Mouse (Mus musculus): Measurements from ENCODE around the gene Eomes.

Gene Eomes

DNA sequence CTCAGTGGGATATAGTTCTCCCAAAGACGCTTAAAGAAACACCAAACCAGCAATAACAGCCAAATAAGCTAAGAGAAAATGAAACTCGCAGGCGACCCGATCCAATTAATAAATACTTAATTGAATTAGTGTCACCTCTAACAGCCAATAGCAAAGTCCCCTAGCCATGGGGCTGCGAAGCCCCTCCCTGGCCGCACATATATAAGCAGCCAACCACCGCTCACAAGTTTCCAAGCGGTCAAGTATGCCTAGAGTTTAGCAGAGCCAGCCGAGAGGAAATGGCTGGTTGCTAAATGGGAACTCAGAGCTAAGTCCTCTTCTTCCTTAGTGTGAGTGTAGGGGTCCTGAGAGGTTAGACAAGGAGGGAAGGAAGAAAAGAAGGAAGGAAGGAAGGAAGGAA is at the start of gene Eomes:
Eomes (plus strand) TSS at position 252 of the 400 bp plus-strand sequence.
- peak; percentile 63 for DNase-seq

DNA sequence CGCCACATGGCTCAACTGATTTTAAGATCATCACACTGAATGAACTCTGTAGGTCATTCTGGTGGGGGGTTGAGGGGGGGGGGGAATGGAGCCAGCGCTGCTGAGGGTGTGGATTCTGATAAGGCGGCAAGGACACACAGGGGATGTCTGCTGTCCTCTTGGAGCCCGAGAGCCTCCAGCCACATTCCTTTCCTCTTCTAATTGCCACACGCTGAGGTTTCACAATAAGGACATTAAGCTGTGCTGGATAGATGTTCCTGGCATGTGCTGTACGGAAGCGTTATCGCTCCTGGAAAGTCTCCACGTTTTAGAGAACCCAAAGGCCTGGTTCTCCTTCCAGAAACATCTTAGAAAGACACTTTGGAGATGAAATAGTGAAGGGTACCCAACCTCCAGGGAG is 33.2 kb upstream of the Eomes start:
- no peak for DNase-seq

DNA sequence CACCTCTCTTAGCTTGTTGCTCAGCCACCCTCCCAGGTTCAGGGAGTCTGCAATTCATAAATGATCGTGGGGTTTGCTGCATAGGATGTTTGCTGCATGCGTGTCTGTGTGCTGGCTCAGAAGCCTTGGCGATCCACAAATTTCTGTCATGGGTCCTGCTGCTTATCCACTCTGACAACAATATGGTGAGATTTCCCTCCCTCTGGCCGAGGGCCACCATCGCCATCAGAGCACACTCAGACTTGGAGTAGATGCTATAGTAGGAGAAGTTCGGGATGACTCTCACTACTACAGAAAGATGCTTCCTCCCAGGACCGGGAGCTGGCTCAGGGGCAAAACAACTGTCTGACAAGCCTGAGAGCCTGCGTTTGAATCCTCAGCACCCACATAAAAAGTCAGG is 28.7 kb upstream of the Eomes start:
- no peak for DNase-seq

DNA sequence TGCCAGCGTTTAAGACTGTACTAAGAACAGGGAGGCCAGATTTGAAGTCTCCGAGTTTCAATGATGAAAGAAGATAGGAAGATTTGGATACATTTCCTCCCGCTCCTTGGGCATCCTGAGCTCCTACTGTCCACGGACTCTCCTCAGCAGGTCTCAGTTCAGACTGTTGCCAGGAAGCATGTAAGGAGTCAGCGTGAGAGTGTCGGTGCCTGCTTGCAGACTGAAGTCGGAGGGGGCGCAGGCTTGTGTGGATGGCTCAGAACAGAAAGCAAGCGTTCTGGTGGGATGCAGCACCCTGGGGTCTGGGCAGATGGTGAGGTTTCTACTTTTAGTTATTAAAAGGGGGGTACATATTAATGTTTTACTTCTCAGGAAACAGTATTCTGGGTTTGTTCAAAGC is 24.6 kb upstream of the Eomes start:
- DNase-seq = no peak

DNA sequence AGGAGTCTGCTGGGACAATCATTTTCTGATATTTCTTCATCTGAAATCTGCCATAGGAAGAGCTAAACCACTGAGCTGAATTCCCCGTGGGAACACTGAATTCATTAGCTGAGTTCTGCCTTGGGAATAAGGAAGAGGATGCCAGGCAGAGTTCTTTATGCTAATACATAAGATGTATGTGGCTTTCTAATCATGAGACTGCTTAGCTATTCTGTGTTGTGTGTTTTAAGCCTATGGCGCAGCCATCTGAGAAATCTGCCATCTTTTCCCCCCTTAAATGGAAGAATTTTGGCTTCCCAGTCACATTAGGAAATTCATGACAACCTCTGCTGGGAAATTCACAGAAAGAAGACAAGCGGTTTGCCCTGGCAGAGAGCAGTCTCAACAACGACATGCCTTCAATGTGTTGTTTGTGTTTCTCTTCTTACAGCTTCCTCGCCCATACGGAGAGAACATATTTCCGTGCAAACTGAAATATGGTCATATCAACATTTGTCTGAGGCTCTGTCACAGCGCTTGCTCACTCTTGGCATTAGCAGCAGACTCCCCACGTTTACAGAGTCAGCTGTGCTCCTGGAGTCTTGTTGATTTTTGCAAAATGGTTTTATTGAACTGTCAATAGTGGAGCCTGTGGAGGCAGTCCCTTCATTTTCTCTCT is 22.7 kb upstream of the Eomes start:
- DNase-seq = no peak

DNA sequence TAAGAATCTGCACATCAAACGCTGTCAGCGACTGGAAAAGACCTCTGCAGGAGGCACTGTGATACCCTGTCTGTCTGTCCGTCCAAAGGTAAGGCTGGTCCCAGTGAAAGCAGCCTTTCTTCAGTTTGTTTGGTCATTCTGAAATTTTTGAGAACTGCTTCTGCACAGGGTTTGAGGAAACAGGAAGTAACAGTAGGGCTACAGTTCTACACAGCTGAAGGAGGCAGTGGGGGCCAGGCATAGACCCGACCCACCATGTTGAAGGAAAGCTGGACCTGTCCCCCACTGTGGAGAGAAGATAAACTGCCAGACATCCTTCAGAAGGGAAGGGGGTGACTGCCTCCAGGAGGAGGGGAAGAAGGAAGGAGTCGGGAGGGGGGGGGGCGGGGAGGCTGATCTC is 21.6 kb upstream of the Eomes start:
- no peak for DNase-seq

DNA sequence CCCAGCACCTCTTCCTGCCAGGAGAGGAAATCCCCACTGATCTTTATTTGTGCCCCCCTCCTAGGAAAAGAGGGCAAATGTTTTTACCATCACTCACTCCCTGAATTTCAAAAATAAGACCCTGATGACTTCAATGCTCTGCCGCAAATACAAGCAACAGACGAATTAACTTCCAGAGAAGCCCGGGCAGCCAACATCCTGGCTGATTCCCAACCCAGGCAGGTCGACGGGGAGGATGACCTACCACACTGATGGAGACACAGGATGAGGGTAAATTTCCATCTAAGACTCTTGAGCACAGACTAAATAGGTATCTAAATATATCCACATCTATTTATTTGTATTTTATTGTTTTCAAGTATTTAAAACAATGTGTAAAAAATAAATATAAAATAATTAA is 20.0 kb upstream of the Eomes start:
- no peak for DNase-seq

DNA sequence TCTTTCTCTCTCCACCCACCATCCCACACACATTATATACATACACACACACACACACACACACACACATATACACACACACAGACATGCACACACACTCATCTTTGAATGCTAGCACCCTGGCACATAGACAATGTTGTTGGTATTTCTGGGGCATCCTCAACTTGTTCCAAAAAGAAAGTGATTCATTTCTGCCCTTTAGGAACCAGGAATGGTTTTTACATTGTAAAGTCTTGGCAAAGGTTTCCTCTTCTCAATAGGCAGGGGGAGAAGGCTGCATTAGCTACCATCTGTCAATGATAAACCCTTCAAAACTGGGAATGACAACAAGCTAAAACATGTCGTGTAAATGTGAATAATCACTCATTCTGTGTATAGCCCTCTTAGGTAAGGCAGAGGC is 14.0 kb upstream of the Eomes start:
- peak; percentile 42 for DNase-seq

DNA sequence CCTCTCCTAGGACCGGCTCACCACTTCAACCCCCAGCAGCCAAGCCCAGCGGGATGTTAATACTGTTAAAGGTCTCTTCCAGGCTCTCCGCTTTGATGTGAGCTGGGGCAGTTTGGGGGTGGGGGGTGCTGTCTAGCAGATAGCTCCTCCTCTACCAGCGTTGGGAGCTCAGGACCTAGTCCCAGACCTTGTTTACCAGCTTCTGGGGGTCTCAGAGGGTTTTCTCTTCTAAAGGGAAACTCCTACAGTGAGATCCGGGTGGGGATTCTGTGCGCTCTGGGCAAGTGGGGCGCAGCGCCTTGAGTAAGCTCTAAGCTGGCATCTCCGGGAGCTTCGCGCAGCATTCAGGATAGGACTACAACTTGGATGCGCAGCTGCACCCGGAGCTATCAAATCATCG is 9.7 kb upstream of the Eomes start:
- DNase-seq = no peak

DNA sequence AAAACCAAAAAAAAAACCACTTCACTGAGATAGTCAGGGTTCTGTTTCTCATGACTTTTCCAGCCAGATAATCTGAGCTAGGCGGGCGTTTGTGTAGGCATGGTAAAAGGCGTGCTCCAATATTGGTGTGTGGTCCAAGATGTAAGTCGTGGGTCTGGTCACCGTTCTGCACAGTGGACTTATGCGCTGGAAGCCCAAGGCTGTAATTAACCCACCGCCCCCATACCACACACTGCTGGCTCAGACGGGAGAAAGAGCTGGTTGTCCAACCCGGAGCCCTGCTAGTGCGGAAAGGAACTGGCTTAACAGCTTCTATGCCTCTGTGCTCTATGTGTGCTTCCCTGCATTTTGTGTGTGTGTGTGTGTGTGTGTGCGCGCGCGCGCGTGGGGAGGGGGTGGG is 8.7 kb upstream of the Eomes start:
- DNase-seq = no peak

DNA sequence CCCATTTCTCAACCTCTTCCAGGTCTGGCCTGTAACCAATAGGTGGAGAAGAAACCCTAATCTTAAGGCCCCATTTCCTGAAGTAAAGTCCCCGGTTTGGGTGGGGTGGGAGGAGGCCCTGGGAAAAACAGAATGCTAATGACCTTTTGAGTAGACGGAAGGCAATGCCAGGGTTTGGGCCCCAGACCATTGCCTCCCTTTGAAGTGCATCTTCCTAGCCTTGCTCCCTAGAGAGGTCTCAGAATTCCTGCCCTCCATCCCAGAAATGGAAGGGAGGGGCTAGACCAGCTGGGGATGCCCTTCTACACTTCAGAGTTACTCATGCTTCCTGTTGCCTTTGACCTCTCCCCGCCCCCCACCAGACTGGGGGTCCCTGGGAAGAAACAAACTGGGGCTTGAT is 6.7 kb upstream of the Eomes start:
- no peak for DNase-seq

DNA sequence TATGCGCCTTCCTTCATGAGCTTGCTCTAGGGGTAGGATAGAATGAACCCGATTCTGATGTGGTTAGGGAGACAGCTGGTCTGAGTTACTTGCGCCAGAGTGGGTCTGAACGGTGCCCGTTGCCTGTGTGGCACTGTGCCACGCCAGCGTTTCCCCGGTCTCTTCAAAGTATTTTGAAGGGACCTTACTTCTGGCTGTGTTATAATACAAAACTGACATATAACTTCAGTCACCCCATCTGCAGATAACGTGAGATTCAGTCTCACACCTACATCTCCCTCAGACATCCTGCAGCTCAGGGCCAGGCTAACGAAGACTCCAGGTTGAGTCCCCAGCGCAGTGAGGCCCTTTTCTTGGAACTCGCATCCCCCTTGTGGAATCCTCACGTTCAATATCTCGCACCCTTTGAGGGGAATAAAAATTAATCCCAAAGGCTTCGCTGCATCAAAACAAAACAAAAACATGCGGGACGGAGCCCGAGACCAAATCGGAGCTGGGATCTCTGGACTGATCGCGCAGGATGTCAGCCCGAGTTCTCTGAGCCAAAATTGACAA is 1.7 kb upstream of the Eomes start:
- DNase-seq = peak; percentile 52

DNA sequence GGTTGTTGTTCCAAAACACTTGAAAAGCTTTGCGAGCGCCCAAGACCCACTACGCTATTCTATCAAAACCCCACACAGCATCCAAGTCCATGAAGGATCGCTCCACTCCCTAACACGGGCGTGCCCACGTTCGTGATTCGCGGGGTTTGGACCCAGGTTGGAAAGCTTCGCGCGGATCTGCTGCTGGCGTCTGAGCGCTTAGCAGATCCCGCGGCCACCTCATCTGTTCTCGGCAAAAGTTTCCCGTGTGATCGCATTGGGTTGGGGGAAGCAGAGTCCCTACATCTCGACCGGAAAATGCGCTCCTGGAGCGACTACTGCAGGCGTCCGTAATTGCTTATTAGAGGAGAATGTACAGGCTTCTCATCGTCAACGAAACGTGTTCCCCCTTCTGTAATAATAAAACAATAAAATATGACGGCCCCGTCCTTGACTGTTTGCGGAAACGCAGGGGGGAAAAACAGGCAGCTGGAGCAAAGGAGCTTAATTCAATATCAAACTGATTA is 1.2 kb upstream of the Eomes start:
- no peak for DNase-seq

DNA sequence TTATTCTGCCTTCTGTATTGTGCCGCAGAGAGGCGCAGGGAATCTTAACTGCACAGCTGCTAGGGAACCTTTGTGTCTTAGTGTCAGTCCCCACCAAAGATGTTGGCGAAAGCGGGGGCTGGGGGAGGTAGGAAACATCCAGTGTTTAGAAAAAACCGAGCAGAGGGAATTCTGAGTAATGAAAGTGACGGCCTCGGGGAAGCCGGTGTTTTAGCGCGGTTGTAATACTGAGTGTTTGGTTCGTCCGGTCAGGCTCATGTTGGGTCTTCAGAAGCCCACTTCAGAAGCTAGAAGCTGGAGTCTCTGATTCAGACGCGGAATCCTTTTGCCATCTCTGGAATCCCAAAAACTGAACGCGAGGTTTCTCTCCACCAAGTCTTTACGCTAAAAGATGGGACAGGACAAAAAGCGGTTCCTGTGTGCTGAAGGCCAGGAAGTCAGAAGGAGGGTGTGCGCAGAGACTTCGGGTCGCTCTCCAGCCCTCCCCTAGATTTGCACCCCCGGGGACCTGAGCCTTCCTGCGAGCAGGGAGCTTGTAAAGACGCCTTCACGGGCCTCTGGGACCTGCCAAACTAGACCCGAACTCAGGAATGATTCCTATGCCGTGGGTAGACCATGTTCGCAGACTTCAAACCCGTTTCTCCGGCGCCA is 606 bp upstream of the Eomes start:
- no peak for DNase-seq

DNA sequence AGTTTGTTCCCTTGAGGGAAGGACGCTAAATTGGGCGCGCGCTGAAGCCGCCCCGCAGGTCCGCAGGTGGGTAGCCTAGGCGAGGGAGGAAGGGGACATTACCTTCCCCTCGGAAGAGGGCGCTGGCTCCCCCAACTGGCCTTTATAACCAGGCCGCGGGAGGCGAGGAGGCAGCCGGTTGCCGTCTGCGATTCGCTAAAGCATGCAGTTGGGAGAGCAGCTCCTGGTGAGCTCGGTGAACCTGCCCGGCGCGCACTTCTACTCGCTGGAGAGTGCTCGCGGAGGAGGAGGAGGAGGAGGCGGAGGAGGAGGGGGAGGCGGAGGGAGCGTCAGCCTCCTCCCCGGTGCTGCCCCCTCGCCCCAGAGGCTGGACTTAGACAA is 436 bp downstream of the Eomes start:
- DNase-seq = peak; percentile 56

DNA sequence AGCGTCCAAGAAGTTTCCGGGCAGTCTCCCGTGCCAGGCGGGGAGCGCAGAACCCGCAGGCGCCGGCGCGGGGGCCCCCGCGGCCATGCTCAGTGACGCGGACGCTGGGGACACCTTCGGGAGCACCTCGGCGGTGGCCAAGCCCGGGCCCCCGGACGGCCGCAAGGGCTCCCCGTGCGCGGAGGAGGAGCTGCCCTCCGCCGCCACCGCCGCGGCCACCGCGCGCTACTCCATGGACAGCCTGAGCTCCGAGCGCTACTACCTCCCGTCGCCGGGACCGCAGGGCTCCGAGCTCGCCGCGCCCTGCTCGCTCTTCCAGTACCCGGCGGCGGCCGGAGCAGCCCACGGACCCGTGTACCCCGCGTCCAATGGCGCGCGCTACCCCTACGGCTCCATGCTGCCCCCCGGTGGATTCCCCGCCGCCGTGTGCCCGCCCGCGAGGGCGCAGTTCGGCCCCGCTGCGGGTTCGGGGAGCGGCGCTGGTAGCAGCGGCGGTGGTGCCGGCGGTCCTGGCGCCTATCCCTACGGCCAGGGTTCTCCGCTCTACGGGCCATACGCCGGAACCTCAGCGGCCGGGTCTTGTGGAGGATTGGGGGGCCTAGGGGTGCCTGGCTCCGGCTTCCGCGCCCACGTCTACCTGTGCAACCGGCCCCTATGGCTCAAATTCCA is 961 bp downstream of the Eomes start:
- peak; percentile 52 for DNase-seq

DNA sequence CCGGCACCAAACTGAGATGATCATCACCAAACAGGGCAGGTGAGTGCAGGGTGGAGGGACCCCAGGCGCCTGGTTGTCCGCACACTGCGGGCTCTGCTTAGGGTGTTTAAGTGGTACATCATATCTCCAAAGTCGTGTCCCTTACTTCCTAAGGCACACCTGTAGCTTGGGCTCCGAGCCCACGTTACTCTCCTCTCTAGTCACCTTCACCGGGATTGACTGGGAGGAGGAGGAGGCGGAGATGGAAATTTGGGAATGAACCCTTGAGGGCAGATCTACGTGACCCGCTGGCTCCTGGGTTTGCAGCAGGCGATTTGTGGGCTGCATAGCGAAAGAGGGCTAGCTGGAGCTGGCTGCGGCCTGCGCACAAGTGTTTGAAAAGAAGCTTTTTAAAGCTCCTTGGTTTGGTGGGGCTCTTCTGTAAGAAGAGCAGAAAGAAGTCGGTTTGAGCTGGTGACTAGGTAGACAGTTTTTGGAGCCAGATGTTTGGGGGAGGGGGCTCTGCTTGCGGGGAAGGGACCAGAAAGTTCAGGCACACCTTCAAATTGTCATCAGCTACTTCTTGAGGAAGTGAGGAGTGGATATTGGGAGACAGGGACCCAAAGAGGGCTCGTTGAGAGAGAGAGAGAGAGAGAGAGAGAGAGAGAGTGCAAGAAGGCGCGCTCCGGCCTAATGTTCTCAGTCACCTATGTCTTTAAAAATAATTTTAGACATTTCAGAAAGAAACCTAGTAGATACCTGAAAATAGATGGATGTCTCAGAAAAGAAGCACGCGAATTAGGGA is 1.7 kb downstream of the Eomes start:
- DNase-seq = no peak

DNA sequence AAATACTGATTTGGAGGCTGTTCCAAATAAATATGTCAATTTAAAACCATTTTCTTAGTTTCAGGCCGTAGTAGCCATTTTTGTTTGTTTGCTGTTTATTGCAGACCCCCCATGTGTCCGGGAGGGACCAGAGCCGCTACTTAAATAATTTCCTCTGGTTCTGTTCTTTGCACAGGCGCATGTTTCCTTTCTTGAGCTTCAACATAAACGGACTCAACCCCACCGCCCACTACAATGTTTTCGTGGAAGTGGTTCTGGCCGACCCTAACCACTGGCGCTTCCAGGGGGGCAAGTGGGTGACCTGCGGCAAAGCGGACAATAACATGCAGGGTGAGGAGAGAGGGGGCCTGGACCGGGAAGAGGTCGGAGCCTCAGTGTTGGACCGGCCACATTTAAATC is 2.3 kb downstream of the Eomes start:
- DNase-seq = no peak

DNA sequence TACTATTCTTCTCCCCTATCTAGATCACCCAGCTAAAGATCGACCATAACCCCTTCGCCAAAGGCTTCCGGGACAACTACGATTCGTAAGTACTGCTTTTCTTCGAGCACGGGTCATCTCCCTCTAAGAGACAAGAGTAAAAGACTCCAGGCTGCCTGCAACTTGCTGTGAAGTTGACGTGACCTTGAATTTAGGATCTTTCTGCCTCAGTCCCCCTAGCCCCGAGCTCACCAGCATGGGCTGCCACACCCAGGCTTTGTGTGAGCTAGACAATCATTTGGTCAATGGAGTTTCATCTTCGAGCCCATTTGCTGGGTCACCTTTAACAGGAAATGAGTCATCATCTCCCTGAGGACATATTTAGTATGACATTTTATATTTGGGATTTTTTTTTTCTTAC is 4.2 kb downstream of the Eomes start:
- DNase-seq = no peak

DNA sequence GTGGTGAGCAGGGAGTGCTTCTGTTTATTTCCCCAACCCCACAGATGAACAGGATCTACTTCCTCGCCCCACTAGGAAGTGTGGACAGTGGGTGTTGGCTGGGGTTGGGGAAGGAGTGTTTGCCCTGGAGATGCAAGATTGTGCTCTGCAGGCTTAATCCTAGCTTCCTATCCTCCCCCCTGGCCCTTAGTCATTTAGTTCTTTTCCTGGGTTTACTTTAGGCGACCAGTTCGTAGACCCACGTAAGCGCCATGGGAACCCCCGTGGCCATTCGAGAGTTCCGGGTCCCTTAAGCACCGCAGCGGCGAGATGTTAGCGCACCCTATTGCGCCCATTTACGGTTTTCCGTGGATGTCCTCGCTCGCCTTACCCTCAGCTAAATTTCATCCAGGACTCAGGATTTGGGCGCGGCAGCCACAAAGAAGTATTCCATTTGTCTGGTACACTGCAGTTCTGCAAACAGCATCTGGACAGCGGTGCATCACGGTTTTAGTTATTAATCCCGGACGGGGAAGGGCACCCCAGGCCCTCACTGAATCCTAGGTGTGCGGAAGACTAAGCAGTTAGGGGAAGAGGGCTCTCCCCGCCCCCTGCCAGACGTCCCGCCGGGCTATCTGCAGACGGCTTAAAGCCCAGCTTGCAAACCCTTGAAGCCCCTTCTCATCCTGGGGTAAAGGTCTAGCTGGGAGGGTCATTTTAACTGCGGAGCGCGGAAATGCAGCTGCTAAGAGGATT is 8.5 kb downstream of the Eomes start:
- DNase-seq = no peak

DNA sequence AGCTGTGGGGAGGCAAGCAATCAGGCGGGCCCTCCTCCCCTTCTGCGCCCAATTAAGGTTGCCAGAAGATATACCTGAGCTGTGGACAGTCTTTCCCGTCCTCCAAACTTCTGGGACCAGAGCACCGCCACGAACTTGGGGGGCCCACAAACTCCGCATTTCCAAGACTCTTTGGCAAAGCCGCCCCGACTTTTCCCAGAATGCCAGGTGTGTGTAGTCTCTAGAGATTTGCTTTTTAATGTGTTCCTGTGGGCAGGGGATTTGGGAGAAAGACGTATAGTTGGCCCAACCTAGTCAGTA is 9.0 kb downstream of the Eomes start:
- no peak for DNase-seq

DNA sequence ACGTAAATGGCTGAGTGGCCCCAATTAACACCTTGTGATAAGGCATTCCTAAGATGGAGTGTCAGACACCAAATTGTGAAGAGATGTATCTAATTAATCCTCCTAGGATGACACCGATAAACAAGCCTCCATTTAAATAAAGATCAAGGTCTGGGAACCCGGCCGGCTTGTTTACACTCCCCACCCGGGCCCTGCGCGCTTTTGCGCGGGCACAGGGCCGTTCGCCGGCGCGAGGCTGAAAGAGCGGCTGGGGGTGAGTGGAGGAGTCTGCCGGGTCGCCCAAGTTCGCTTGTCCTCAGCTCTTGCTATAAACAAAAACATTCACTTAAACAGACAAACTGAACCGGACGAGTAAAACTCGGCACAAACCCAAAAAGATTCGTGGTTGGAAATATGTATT is 9.6 kb downstream of the Eomes start:
- DNase-seq = no peak

Measured in cerebellum, adult 9-10 months (tissue).